Mouse (Mus musculus) heart, adult 8-10 months (tissue): ENCODE data around the gene Cplx3. TPM values are rescaled to one million over a fixed set of nuclear protein-coding genes. Genes with fewer than 3 reads are reported as not detected.

Experiments
- DNase-seq: peaks from one replicate; pipeline ENCODE4 v3.0.0; 2022; ENCODE audit warnings: low spot score
- total RNA-seq, 4 experiments: library from RNA; stranded (reverse); gene quantifications; 2 replicates each; pipeline ENCODE4 v1.2.4; 2022

The Cplx3 gene
- total RNA-seq, 4 experiments from 2014 or later: not detected

GRCm38 (mm10) chr9:57638651-57639459 is 32.8 kb upstream of the Cplx3 start:
- no peak for DNase-seq

DNA sequence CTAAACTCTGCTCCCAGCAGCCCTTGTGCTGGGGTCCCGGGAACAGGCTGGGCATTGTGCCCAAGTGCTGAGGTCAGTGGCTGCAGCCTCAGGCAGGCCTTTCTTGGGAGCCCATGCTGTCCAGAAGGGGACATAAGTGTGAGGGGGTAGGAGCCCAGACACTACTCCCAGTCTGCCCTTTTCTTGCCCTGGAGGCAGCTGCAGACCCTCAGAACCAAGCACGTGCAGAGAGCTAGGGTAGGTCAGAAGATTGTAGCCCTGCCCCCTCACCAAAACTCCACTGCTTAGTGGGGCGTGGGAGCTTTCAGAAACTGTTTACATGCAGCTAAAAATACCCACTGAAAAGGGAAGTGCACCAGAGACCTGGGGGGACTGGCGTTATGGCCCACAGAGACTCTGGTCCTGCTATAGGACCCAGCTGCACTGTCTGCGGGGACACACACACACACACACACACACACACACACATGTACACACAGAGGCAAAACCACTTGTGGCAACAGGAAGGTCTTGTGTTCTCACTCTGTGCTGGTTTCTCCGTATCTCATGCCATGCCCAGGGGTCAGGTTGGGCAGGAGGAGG is 31.8 kb upstream of the Cplx3 start:
- no peak for DNase-seq

DNA sequence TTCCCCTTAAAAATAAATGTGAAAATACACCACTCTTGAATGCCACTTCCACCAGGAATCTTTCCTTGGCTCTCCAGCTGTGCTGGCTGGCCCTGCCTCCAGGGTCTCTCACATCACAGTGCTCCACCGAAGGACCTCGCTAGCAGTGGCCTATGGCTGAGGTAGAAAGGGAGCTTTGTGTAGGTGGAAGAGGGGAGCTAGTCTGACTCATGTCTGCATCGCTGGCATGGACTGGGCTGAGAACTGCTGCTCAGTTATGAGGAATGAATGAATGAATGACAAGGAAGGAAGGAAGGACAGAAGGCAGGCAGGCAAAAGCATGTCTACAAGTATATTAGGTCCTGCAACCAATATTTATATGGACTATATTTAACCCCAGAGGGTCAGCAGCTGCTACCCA is 31.2 kb upstream of the Cplx3 start:
- no peak for DNase-seq

- no peak for DNase-seq
Measured at GRCm38 (mm10) chr9:57633481-57634024, 27.5 kb upstream of the Cplx3 start.

DNA sequence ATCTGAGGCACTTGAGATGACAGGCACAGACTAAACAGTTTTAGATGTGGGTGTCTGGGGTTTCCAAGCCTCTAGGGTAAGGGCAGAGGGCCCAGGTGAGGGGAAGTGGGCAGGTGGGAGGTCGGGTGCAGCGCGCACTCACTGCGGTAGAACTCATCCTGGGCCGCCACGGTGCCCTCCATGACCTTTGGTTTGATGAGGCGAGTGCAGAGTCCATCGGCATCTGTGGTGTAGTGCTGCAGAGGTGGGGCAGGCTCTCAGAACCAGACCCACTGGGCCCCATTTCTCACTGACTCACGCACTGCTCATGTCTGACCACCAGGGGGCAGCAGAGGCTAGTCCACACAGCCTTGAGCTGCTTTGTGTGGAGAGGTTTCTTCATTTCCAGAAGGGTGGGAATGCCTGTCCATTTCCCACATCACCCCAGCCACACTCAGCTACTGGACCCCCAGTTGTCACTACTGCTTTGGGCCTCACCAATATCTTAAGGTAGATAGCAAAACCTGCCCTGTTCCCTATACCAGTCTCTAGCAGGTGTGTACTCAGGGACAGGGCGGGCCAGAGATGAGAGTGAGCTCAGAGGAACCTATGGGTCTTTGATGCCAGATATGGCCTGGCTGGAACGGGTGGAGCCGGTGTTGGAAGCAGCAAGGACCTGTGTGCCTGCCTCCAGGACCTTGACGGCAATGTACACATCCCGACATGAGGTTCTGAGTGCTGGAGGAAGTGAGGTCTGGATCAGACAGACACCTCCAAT is 23.2 kb upstream of the Cplx3 start:
- DNase-seq: peak; percentile 83

DNA sequence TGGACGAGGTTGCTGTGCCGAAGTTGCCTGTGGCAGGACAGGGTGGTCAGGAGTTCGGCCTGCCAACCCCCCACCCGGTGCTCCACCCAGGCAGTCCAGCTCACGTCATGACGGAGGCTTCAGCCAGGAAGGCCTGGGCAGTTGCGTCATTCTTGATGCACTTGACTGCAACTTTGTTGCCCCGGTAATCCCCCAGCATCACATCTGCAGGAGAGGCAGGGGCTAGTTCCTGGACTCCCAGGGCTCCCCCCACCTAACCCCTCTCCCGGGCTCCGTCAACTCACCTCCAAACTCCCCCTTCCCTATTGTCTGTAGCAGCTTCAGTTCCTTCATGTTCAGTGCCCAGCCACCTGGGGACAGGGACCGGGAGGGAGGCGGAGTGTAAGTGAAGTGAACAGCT is 22.6 kb upstream of the Cplx3 start:
- DNase-seq: no peak

- DNase-seq: no peak
Measured at GRCm38 (mm10) chr9:57627892-57628291, 21.8 kb upstream of the Cplx3 start.

DNA sequence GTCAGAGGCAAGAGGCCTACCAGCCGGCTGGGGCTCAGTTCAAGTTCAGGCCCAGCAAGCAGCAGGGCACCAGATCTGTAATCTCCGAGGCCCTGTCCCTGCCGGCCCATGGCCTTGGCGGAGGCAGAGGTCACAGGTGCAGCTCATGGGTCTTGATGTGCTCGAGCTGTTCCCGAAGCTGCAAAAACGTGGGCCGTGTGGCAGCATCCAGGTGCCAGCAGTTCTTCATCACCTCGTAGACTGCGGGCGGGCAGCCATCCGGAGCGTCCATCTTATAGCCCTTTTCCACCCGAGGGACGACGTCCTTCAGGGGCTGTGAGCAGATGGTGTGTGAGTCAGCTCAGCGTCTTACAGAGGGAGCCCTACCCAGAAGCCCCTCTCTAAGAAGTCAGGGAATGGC is 21.1 kb upstream of the Cplx3 start:
- no peak for DNase-seq

DNA sequence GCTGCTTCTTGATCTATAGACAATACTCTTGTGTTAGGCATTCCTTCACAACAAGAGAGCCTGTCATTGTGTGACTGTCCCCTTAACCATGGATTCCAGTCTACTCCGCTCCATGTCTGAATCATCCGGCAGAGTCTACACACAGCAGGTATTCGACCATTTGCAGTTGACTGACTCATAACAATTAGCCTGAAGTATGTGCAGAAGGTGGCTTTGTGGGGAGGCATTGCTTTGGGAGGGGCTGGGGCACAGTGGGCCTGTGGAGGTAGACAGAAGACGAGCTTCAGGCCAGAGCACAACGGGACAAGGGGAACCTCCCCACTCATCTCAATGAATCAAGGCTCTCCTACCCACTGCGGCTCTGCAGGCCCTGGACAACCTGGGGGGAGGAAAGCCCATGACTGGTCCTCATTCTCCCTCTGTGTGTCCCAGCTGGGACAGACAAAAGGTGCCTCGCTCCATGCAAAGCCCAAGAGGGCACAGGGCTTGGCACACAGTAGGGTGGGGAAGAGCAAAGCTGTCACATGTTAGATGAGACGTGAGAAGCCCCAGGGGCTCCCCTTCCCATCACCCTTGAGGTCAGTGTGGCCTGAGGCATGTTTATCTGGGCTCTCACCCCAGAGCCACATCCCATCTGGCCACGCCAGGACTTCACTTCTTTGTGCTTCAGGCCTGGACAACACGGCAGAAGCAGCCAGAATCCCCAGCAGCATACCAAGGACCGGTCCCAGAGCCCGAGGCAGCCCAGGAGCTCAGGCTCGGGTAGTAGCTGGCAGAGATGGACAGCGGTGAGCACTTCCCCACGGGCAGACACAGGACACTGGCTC is 19.8 kb upstream of the Cplx3 start:
- no peak for DNase-seq

DNA sequence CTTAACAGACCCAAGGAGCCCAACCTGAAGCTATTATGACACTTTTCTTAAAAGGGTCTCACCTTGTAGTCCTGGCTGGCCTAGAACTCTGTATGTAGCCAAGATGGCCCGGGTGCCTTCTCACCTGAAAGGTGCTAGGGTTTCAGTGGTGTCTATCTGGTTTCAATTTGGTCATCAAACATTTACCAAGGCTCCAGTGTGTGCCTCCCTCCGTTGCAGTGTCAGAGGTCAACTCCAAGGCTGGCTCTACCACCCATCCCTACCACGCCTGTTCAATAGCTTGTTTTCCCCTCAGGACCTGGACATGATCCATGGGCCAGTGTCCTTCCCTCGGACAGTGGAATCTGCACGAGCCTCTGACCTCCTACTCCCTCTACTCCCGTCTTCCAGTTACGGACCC is 18.2 kb upstream of the Cplx3 start:
- no peak for DNase-seq

DNA sequence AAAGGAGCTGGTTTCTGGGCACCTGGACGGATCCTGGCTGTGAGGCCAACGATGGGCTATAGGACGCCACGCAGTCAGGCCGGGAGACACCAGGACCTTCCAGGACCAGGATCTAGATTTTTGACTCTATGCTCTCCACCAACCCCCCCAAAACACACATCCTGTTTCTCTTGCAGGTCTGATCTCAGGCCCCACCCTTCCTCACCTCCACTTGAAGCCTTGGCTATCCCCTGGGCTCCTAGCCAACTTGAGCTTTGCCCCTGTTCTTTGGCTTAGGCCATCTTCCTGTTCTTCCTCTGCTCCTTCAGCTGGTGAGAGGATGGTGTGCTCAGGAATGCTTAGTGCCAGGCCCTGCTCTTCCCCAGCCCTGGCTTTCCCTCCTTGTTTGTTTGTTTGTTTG is 14.6 kb upstream of the Cplx3 start, which contains the start of gene Lman1l:
TSS of gene Lman1l (minus strand) at position 101 of the 400 bp plus-strand sequence.
- no peak for DNase-seq

GRCm38 (mm10) chr9:57618854-57619253 is 12.8 kb upstream of the Cplx3 start:
- no peak for DNase-seq

DNA sequence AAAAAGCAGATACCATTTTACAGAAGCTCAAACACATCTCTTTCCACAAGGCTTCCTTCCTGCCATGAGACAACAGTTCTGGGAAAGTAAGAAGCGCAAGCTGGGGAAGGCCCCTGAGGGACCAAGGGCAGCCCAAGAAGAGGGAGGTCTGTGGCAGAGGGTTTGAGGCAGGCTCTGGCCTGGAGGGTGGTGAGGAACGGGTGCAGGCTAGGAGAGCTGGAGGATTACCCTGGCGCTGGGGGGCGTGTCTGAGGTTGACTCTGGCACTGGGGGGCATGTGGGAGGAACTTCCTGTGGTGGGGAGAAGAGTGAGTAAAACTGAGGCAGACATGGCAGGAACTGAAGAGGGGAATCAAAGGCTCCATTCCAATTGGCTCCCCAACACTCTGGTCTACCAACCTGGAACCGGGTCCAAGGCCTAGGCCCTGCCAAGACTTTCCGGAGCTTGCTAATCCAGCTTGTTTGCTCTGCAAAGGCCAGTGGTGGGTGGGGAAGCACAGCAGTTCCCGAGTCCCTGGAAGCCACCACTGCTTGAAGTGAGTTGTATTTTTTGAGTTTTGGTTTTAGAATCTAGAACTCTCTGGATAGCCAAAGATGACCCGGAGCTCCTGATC is 11.6 kb upstream of the Cplx3 start:
- no peak for DNase-seq

- DNase-seq: no peak
Measured at GRCm38 (mm10) chr9:57614786-57615185, 8.7 kb upstream of the Cplx3 start.

- DNase-seq: no peak
Measured at GRCm38 (mm10) chr9:57613975-57614374, 7.9 kb upstream of the Cplx3 start.

DNA sequence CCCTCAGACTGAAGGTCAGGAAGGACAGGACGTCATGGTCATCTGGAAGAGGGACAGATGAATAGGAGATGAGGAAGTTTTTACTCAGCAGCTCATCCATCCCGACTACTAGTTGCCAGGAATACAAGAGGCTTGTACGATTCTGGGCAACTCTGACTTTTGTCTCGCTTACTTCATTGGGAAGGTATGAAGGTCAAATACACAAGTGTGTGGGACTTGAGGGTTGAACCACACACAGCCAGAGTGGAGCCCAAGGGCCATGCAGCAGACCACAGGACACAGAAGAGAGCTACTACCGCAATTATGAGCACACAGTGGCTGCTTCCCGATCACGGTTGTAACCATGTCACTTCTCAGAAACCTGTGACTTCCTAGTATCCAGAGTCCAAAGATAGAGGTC is 6.5 kb upstream of the Cplx3 start:
- DNase-seq: no peak

- no peak for DNase-seq
Measured at GRCm38 (mm10) chr9:57610359-57610826, 4.3 kb upstream of the Cplx3 start.

DNA sequence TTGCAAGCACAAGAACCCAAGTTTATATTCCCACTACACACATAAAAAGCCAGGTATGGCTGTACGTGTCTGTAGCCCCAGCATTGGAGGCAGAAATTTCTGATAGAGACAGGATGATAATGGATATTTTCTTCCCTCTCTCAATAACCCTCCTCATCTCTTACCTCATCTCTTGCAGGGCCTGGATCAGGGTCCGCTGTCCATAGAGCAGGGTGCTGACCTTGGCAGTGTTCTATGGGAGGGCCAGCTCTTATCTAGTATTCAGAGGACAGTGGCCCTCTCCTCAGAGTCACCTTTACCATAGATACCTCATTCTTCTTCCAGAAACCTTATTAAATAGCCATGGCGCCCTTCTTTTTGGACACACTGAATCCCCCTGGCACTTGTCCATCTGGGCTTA is 3.7 kb upstream of the Cplx3 start:
- DNase-seq: no peak

GRCm38 (mm10) chr9:57605503-57605902 is 578 bp downstream of the Cplx3 start:
- DNase-seq: no peak

DNA sequence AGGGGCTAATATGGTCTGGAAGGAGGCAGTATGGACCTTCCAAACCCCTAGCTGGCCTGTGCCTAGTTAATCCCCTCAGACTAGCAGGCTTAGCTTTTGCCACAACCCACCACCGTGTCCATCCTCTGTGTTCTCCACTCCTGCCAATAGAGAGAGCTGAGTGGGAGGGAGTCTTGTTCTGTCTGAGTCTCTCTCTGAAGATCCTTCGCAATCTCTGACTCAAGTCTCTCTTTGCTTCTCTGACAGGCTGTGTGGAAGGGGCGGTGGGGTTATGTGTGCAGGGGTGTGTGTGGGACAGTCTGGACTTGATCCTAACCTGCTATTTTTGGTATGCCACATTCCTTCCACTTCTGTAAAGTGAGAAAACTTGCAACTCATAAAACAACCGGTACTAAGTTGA is 1.2 kb downstream of the Cplx3 start:
- DNase-seq: no peak

DNA sequence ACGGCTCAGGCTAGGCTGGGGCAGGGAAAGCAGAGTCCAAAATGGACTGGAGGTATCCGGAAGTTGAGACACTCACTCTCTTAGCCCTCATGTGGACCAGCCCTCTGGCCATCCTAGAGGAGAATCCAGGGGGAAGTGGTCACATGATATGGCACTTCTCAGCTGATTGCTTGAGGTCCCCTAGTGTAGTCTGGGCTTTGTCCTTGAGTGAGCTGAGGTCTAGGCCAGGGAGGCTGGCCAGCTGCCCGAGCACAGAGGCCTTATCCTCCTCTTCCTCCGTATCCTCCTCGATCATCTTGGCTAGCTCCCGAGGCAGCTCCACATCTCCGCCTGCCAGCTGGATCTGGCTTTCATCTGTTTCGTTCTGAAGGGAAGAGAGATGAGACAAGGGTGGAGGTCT is 4.0 kb downstream of the Cplx3 start:
- DNase-seq: no peak
